Mouse (Mus musculus) central nervous system, embryonic 14 days (tissue): ENCODE measurements around the gene B3gnt3. TPM values are rescaled to one million over a fixed set of nuclear protein-coding genes. Genes with fewer than 3 reads are reported as not detected.

Experiments used
- polyA plus RNA-seq: library from polyadenylated mRNA; depleted of rRNA; stranded (reverse); fragments of >200 nt; gene quantifications from 2 replicates; pipeline ENCODE4 v1.2.3, GENCODE M21; 2012; rRNA removed

B3gnt3 gene
- 0.51 and 0.57 TPM in 2 replicates for polyA plus RNA-seq

GRCm38 (mm10) chr8:71701414-71702086, at the start of gene B3gnt3:
TSS of gene B3gnt3 (minus strand) at chr8:71701789.

GRCm38 (mm10) chr8:71725122-71725924, 23.7 kb upstream of the B3gnt3 start, which contains the start of gene Fcho1:
TSS of gene Fcho1 (minus strand) at chr8:71725716.

GRCm38 (mm10) chr8:71689028-71689427, 12.6 kb downstream of the B3gnt3 start, which contains the start of gene Insl3:
TSS of gene Insl3 (plus strand) at chr8:71689214.

GRCm38 (mm10) chr8:71676020-71676741, 25.4 kb downstream of the B3gnt3 start, which contains the start of gene Jak3:
TSS of gene Jak3 (plus strand) at chr8:71676296.

GRCm38 (mm10) chr8:71671549-71671965, 30.0 kb downstream of the B3gnt3 start, which contains the start of gene Unc13a:
TSS of gene Unc13a (minus strand) at chr8:71671757.

Other genes with a start within 250 kb of the B3gnt3 start
- 122 and 130 TPM in 2 replicates for gene Abhd8, start 238.1 kb downstream of the B3gnt3 start, polyA plus RNA-seq
- 88.1 and 98.9 TPM in 2 replicates for gene Mrpl34, start 236.8 kb downstream of the B3gnt3 start, polyA plus RNA-seq
- 167 and 174 TPM in 2 replicates for gene Dda1, start 232.6 kb downstream of the B3gnt3 start, polyA plus RNA-seq
- 123 and 140 TPM in 2 replicates for gene Ano8, start 215.8 kb downstream of the B3gnt3 start, polyA plus RNA-seq
- 27.1 and 27.9 TPM in 2 replicates for gene Gtpbp3, start 213.7 kb downstream of the B3gnt3 start, polyA plus RNA-seq
- 11.4 and 18.7 TPM in 2 replicates for gene Plvap, start 190.0 kb downstream of the B3gnt3 start, polyA plus RNA-seq
- gene Ccdc194, start 176.1 kb downstream of the B3gnt3 start, polyA plus RNA-seq: 0.59 and 0.60 TPM in 2 replicates
- gene Bst2, start 164.3 kb downstream of the B3gnt3 start, polyA plus RNA-seq: 36.4 and 46.8 TPM in 2 replicates
- gene Mvb12a, start 158.9 kb downstream of the B3gnt3 start, polyA plus RNA-seq: 81.1 and 89.0 TPM in 2 replicates
- 0.05 and 0.15 TPM in 2 replicates for gene Tmem221, start 142.9 kb downstream of the B3gnt3 start, polyA plus RNA-seq
- not detected in 2 replicates for gene Nxnl1, start 135.2 kb downstream of the B3gnt3 start, polyA plus RNA-seq
- 117 and 122 TPM in 2 replicates for gene Slc27a1, start 132.9 kb downstream of the B3gnt3 start, polyA plus RNA-seq
- gene Pgls, start 109.6 kb downstream of the B3gnt3 start, polyA plus RNA-seq: 133 and 140 TPM in 2 replicates
- 9.8 and 10.5 TPM in 2 replicates for gene Fam129c, start 104.1 kb downstream of the B3gnt3 start, polyA plus RNA-seq
- gene Colgalt1, start 90.8 kb downstream of the B3gnt3 start, polyA plus RNA-seq: 134 and 175 TPM in 2 replicates
- 65.1 and 70.6 TPM in 2 replicates for gene Unc13a, start 30.0 kb downstream of the B3gnt3 start, polyA plus RNA-seq
- gene Jak3, start 25.5 kb downstream of the B3gnt3 start, polyA plus RNA-seq: 4.6 and 6.3 TPM in 2 replicates
- 1.8 and 2.0 TPM in 2 replicates for gene Insl3, start 12.6 kb downstream of the B3gnt3 start, polyA plus RNA-seq
- gene Fcho1, start 23.9 kb upstream of the B3gnt3 start, polyA plus RNA-seq: 151 and 159 TPM in 2 replicates
- 2.8 and 3.0 TPM in 2 replicates for gene Zfp709, start 180.2 kb upstream of the B3gnt3 start, polyA plus RNA-seq
- 10.1 and 12.8 TPM in 2 replicates for gene Zfp882, start 206.8 kb upstream of the B3gnt3 start, polyA plus RNA-seq
- 19.3 and 19.6 TPM in 2 replicates for gene Zfp617, start 206.8 kb upstream of the B3gnt3 start, polyA plus RNA-seq
- gene Zfp961, start 249.2 kb upstream of the B3gnt3 start, polyA plus RNA-seq: 23.7 and 24.7 TPM in 2 replicates